Mouse (Mus musculus): ENCODE data around the gene Otop1.
A peak's percentile ranks its signal among the peaks of the same experiment; 100 is the strongest.

Otop1 gene

DNA sequence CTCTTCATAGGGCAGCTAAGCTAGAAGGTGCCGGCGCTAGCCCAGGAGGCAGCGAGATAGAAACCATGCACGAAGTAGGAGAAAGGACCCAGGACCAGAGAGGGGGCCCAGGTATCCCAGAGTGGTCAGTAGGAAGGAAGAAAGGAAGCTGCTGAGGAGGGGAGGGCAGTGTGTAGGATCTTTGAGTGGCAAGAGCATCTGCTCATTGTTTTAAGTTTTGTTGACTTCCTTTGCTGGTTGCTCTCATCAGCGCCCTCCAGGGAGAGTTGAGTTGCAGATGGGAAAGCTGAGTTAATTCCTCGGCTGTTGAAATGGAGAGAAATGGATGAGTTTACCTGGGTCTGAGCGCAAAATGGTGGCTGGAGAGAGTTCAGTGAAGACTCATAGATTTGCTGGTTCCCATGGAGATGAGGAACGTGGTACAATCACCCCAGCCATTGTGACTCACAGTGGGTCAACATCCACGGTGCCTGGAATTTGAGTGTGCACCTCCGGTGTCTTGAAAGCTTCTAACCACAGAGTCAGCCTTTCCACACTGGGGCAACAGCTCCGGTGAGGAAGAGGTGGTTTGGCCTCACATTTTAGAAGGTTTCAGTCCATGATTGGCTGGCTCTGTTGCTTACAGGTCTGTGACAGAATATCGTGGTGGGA is 26.1 kb downstream of the Otop1 start:
- no peak for DNase-seq

DNA sequence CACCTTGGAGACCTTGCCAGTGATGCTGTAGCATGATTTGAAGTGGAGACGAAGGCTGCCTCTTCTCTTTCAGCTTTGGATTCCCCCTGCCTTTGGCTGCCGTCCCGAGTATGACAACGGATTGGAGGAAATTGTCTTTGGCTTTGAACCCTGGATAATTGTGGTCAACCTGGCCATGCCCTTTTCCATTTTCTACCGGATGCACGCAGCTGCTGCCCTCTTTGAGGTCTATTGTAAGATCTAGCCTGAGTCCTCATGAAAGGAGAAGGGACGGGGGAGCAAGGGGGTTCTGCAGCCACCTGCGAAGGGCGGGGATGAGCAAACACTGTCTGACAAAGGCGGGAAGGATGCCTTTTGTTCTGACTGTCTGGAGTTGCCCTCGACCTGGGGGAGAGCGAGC is 26.9 kb downstream of the Otop1 start:
- no peak for DNase-seq

GRCm38 (mm10) chr5:38305241-38305640 is 29.5 kb downstream of the Otop1 start:
- DNase-seq, result no peak

- peak; percentile 92 for DNase-seq
Observed at GRCm38 (mm10) chr5:38307255-38308101, 31.7 kb downstream of the Otop1 start.

DNA sequence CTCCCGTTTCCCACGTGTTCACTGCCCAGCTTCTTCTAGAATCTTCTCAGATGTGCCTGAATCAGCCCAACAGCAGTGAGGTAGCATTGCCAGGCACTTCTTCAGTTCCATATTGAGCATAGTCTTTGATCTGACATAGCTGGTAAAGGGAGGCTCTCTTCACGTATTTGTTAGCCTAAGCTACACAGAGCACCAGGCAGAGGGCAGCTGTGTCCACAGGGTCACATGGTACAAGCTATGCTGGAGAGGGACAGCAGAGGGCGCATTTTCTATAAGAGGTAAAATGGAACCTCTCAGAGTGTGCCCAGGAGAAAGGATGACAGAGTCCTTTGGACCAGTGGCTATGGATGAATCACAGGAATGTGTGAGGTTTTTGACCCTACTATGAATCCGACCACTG is 33.1 kb downstream of the Otop1 start:
- peak; percentile 43 for DNase-seq

- no peak for DNase-seq
Observed at GRCm38 (mm10) chr5:38309795-38310194, 34.0 kb downstream of the Otop1 start.

GRCm38 (mm10) chr5:38318966-38319786 is 43.4 kb downstream of the Otop1 start, which contains the start of gene Drd5:
Gene Drd5, plus strand, starts transcription at chr5:38319367.
- DNase-seq, result no peak

DNA sequence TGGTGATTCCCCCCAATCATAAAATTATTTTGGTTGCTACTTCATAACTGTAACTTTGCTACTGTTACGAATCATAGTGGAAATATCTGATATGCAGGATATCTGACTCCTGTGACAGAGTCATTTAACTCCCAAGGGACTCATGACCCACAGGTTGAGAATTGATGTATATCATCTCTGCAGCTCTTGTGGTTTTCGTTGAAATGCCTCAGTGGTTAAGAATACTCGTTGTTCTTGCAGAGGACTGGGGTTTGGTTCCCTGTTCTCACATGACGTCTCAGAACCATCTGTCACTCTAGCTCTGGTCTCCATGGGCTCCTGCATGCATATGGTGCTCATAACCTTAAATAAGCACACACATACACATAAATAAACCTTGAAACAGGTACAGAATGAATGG is 57.6 kb downstream of the Otop1 start:
- DNase-seq, result no peak

GRCm38 (mm10) chr5:38334582-38334981 is 58.8 kb downstream of the Otop1 start:
- no peak for DNase-seq

GRCm38 (mm10) chr5:38343101-38343500 is 67.3 kb downstream of the Otop1 start:
- no peak for DNase-seq

- no peak for DNase-seq
Observed at GRCm38 (mm10) chr5:38346646-38347432, 71.1 kb downstream of the Otop1 start.

GRCm38 (mm10) chr5:38350351-38350929 is 74.7 kb downstream of the Otop1 start:
- no peak for DNase-seq

All from cerebellum, adult 8-10 months (tissue).